Mouse (Mus musculus): ENCODE measurements around the gene Mad1l1. TPM values are rescaled to one million over a fixed set of nuclear protein-coding genes. Genes with fewer than 3 reads are reported as not detected.

Mad1l1 gene
- total RNA-seq (2012; rRNA removed), result 37.4 and 40.5 TPM in 2 replicates
- polyA plus RNA-seq (2012; ENCODE audit: insufficient read depth in 1 of 2, insufficient read length in 2 of 2, low read depth in 1 of 2, low replicate concordance in 2 of 2, missing spikeins in 1 of 2), result 10 to 100 TPM in 1 of 2 experiments, not detected in 1; 65.2 TPM

GRCm38 (mm10) chr5:140321042-140321755 lies at the start of gene Mad1l1, which contains the start of gene Nudt1:
TSS of gene Mad1l1 (minus strand) at chr5:140321552.
TSS of gene Nudt1 (plus strand) at chr5:140321656.
- peak within 1 kb of the TSS; percentile 75 to 92 for H3K4me3 ChIP-seq (ENCODE audit: control insufficient read depth in 1 of 2, insufficient read depth in 1 of 2, low read depth in 2 of 2, low read length in 2 of 2)
- no peaks in the 10 kb centered on the region for H3K9me3 ChIP-seq (replicated peaks; ENCODE audit: insufficient read depth, low read length)
- H3K4me1 ChIP-seq (ENCODE audit: control insufficient read depth in 1 of 2, insufficient read depth in 2 of 2, low read length in 2 of 2), result peaks cover 0 to 16% of the 10 kb centered on the region in 2 experiments; a peak in 3 of 4 replicates
- TF ChIP-seq ZKSCAN1 (IDR thresholded peaks at IDR 0.05; ENCODE audit: low read depth, low read length) (no peak), MYC (IDR thresholded peaks at IDR 0.05; ENCODE audit: low read depth, low read length) (peak; percentile 10; the same call in 1 of the 2 replicates), TBP (IDR thresholded peaks at IDR 0.05; ENCODE audit: low read depth, low read length) (peak; percentile 95), GABPA (IDR thresholded peaks at IDR 0.05; ENCODE audit: low read depth, low read length) (no peak), TAL1 (IDR thresholded peaks at IDR 0.05; ENCODE audit: low read length) (no peak), MEF2A (IDR thresholded peaks at IDR 0.05; ENCODE audit: extremely low read depth, insufficient replicate concordance, low read depth, low read length, poor library complexity, severe bottlenecking) (no peak), BHLHE40 (IDR thresholded peaks at IDR 0.05; ENCODE audit: borderline replicate concordance, low read depth, low read length) (no peak), POLR2AphosphoS5 (IDR thresholded peaks at IDR 0.05; ENCODE audit: borderline replicate concordance, low read depth, low read length) (no peak), USF1 (IDR thresholded peaks at IDR 0.05; ENCODE audit: low read depth, low read length) (no peak), UBTF (IDR thresholded peaks at IDR 0.05; ENCODE audit: borderline replicate concordance, insufficient read depth, low read depth, low read length) (no peak), RCOR1 (IDR thresholded peaks at IDR 0.05; ENCODE audit: low read depth, low read length) (no peak), EP300 (IDR thresholded peaks at IDR 0.05; ENCODE audit: low read depth in 1 of 2, low read length in 2 of 2) (no peak), ELF1 (IDR thresholded peaks at IDR 0.05; ENCODE audit: low read depth, low read length) (peak; percentile 78), POLR2A (IDR thresholded peaks at IDR 0.05; ENCODE audit: control insufficient read depth in 1 of 2, insufficient read depth in 1 of 2, low read depth in 1 of 2, low read length in 2 of 2, poor library complexity in 1 of 2) (peak; percentile 93 to 98), MAFK (IDR thresholded peaks at IDR 0.05; ENCODE audit: borderline replicate concordance, low read depth, low read length) (no peak), MYB (IDR thresholded peaks at IDR 0.05; ENCODE audit: low read depth, low read length) (no peak), CHD1 (IDR thresholded peaks at IDR 0.05; ENCODE audit: low read depth, low read length) (no peak), MXI1 (IDR thresholded peaks at IDR 0.05; ENCODE audit: low read depth, low read length) (peak; percentile 96), GATA1 (IDR thresholded peaks at IDR 0.05; ENCODE audit: low read depth, low read length) (no peak), MAZ (IDR thresholded peaks at IDR 0.05; ENCODE audit: low read depth, low read length) (no peak; the same call in 1 of the 2 replicates), CHD2 (IDR thresholded peaks at IDR 0.05; ENCODE audit: low read length) (peak; percentile 98), CTCF (IDR thresholded peaks at IDR 0.05 in 2 of 3, conservative IDR thresholded peaks at IDR 0.05 in 1 of 3; ENCODE audit: control insufficient read depth in 1 of 3, insufficient read depth in 1 of 3, low read depth in 2 of 3, low read length in 3 of 3, poor library complexity in 1 of 3, severe bottlenecking in 1 of 3) (no peak), ZC3H11A (IDR thresholded peaks at IDR 0.05; ENCODE audit: low read depth, low read length) (no peak), NRF1 (IDR thresholded peaks at IDR 0.05; ENCODE audit: insufficient read depth, low read depth, low read length, poor library complexity, severe bottlenecking) (no peak), MAX (IDR thresholded peaks at IDR 0.05; ENCODE audit: low read length) (peak; percentile 22; the same call in 1 of the 2 replicates), ZMIZ1 (IDR thresholded peaks at IDR 0.05; ENCODE audit: low read depth, low read length) (peak; percentile 90), USF2 (IDR thresholded peaks at IDR 0.05; ENCODE audit: borderline replicate concordance in 1 of 2, insufficient read depth in 1 of 2, low read depth in 1 of 2, low read length in 2 of 2) (no peak), ZNF384 (IDR thresholded peaks at IDR 0.05; ENCODE audit: low read depth, low read length) (no peak), SMC3 (IDR thresholded peaks at IDR 0.05; ENCODE audit: low read depth, low read length) (no peak), HCFC1 (IDR thresholded peaks at IDR 0.05; ENCODE audit: low read depth, low read length) (peak; percentile 85), ETS1 (IDR thresholded peaks at IDR 0.05; ENCODE audit: low read depth, low read length) (no peak), E2F4 (IDR thresholded peaks at IDR 0.05; ENCODE audit: borderline replicate concordance, low read depth, low read length) (no peak), TCF12 (IDR thresholded peaks at IDR 0.05; ENCODE audit: low read depth, low read length) (peak; percentile 75; the same call in 1 of the 2 replicates), NELFE (IDR thresholded peaks at IDR 0.05; ENCODE audit: low read depth, low read length) (peak; percentile 96), SIN3A (IDR thresholded peaks at IDR 0.05; ENCODE audit: low read length) (peak; percentile 79; the same call in 1 of the 2 replicates)

More at GRCm38 (mm10) chr5:140321042-140321755, at the start of gene Mad1l1, which contains the start of gene Nudt1:
- H3K9ac ChIP-seq (ENCODE audit: control insufficient read depth, low read depth, low read length, poor library complexity, severe bottlenecking), result peak within 1 kb of the TSS; percentile 94
- DNase-seq (ENCODE audit: low read depth, low spot score), result peak; percentile 97
- no peaks in the 10 kb centered on the region for H3K27me3 ChIP-seq (ENCODE audit: control insufficient read depth in 1 of 2, insufficient read depth in 2 of 2, low read length in 2 of 2)
- peaks cover 49% of the 10 kb centered on the region for H3K79me2 ChIP-seq (ENCODE audit: control insufficient read depth, insufficient read depth, low read length, poor library complexity)
- peak within 1 kb of the TSS; percentile 93 for H3K27ac ChIP-seq (ENCODE audit: control insufficient read depth, low read depth, low read length)
- H3K36me3 ChIP-seq (ENCODE audit: control insufficient read depth in 1 of 2, insufficient read depth in 2 of 2, low read length in 2 of 2), result peaks cover 0 to 8% of the 10 kb centered on the region in 2 experiments; a peak in 3 of 4 replicates

Measured in MEL (cell line).